Mouse (Mus musculus): ENCODE measurements around the gene Pfdn5. TPM values are rescaled to one million over a fixed set of nuclear protein-coding genes. Genes with fewer than 3 reads are reported as not detected.
A peak's percentile ranks its signal among the peaks of the same experiment; 100 is the strongest.

Pfdn5 gene
- total and polyA plus RNA-seq, 3 experiments, result 265 to 356 (median 296) TPM

- Histone ChIP-seq H3K4me2 (ENCODE audit: insufficient read depth, low read depth, poor library complexity, severe bottlenecking) (no peak overlapping the region; the same call in 1 of the 2 replicates), H3K27ac (ENCODE audit: insufficient read depth, low read depth) (no peak overlapping the region), H3K79me2 (replicated peaks; ENCODE audit: control insufficient read depth, extremely low read depth, insufficient read depth, poor library complexity, severe bottlenecking) (no peaks in the 10 kb centered on the region), H3K9ac (ENCODE audit: insufficient read depth, low read depth) (no peak overlapping the region), H3K27me3 (replicated peaks) (peaks cover 53% of the 10 kb centered on the region), H3K9me3 (replicated peaks; ENCODE audit: low read length) (peaks cover 13% of the 10 kb centered on the region), H3K36me3 (replicated peaks in 1 of 2; ENCODE audit: control insufficient read depth in 1 of 2, insufficient read depth in 1 of 2, low read length in 1 of 2) (no peaks in the 10 kb centered on the region), H3K4me1 (ENCODE audit: control insufficient read depth in 1 of 2, insufficient read depth in 2 of 2) (peaks cover 7% of the 10 kb centered on the region in 2 experiments; a peak in 1 of 4 replicates), H3K4me3 (replicated peaks in 1 of 3; ENCODE audit: low read depth in 2 of 3, low read length in 2 of 3, poor library complexity in 1 of 3) (no peak overlapping the region)
- TF ChIP-seq CTCF (conservative IDR thresholded peaks at IDR 0.05 in 1 of 2, IDR thresholded peaks at IDR 0.05 in 1 of 2; ENCODE audit: low read depth in 2 of 2, low read length in 2 of 2) (0 out of 4 replicates have a peak, but pooled peaks of 1 of the 2 experiments have one; percentile 18), BHLHE40 (IDR thresholded peaks at IDR 0.05; ENCODE audit: low read depth, low read length) (0 out of 2 replicates have a peak, but pooled peaks have one; percentile 16), NRF1 (IDR thresholded peaks at IDR 0.05; ENCODE audit: low read depth, low read length) (no peak)
- DNase-seq (ENCODE audit: extremely low read depth), result no peak
- in situ Hi-C loops (cut with MboI; ENCODE audit: low pct_ligation_motif_present, low pct_unique_long_range_greater_than_20kb, low sequenced_read_pairs) (no loop called here), dilution Hi-C loops (cut with MboI; ENCODE audit: extremely low pct_ligation_motif_present, extremely low pct_unique_long_range_greater_than_20kb, low sequenced_read_pairs) (no loop called here)
These were observed 32.2 kb downstream of the Pfdn5 start for GRCm38 (mm10) chr15:102358126-102358525.

DNA sequence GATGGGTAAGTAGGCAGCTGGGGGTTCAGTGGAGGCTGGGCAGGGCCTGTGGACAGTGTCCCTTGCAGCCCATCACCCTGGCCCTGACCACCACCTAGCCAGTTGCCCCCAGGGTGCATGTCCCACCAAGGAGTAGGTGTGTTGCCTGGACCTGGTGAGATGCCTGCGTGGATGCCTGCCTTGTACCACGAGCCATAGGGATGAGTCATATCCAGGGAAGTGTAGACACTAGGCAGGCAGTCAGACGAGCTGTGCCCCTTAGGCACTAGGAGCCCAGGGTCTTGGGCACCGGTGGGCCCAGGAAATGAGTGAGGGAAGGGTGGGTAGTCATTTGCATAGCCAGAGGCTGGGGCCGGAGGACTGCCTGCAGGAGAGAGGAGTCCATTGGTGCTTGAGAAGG is 32.9 kb downstream of the Pfdn5 start:
- Histone ChIP-seq H3K4me1 (ENCODE audit: control insufficient read depth in 1 of 2, insufficient read depth in 2 of 2) (peaks cover 7% of the 10 kb centered on the region in 2 experiments; a peak in 1 of 4 replicates), H3K36me3 (replicated peaks in 1 of 2; ENCODE audit: control insufficient read depth in 1 of 2, insufficient read depth in 1 of 2, low read length in 1 of 2) (no peaks in the 10 kb centered on the region), H3K79me2 (replicated peaks; ENCODE audit: control insufficient read depth, extremely low read depth, insufficient read depth, poor library complexity, severe bottlenecking) (no peaks in the 10 kb centered on the region), H3K4me2 (ENCODE audit: insufficient read depth, low read depth, poor library complexity, severe bottlenecking) (no peak overlapping the region), H3K27ac (ENCODE audit: insufficient read depth, low read depth) (no peak overlapping the region), H3K9me3 (replicated peaks; ENCODE audit: low read length) (peaks cover 13% of the 10 kb centered on the region), H3K4me3 (replicated peaks in 1 of 3; ENCODE audit: low read depth in 2 of 3, low read length in 2 of 3, poor library complexity in 1 of 3) (no peak overlapping the region), H3K9ac (ENCODE audit: insufficient read depth, low read depth) (no peak overlapping the region), H3K27me3 (replicated peaks) (peaks cover 58% of the 10 kb centered on the region)
- TF ChIP-seq NRF1 (IDR thresholded peaks at IDR 0.05; ENCODE audit: low read depth, low read length), result no peak
- TF ChIP-seq MAZ (IDR thresholded peaks at IDR 0.05; ENCODE audit: low read depth, low read length), result no peak
- no peak for TF ChIP-seq CTCF (conservative IDR thresholded peaks at IDR 0.05 in 1 of 2, IDR thresholded peaks at IDR 0.05 in 1 of 2; ENCODE audit: low read depth in 2 of 2, low read length in 2 of 2)
- TF ChIP-seq ZC3H11A (IDR thresholded peaks at IDR 0.05; ENCODE audit: low read depth, low read length), result no peak
- TF ChIP-seq CHD1 (IDR thresholded peaks at IDR 0.05; ENCODE audit: low read depth, low read length), result no peak
- TF ChIP-seq ELF1 (IDR thresholded peaks at IDR 0.05; ENCODE audit: low read depth, low read length), result no peak
- no peak for TF ChIP-seq MXI1 (IDR thresholded peaks at IDR 0.05; ENCODE audit: low read depth, low read length)
- no peak for TF ChIP-seq MAX (IDR thresholded peaks at IDR 0.05; ENCODE audit: low read length)
- TF ChIP-seq RCOR1 (conservative IDR thresholded peaks at IDR 0.05; ENCODE audit: low read depth, low read length), result no peak
- TF ChIP-seq GABPA (IDR thresholded peaks at IDR 0.05; ENCODE audit: insufficient replicate concordance, low read depth, low read length), result no peak
- no peak for TF ChIP-seq MEF2A (IDR thresholded peaks at IDR 0.05; ENCODE audit: borderline replicate concordance, low read depth, low read length)
- no peak for TF ChIP-seq TCF12 (IDR thresholded peaks at IDR 0.05; ENCODE audit: low read depth, low read length)
- TF ChIP-seq ZKSCAN1 (IDR thresholded peaks at IDR 0.05; ENCODE audit: borderline replicate concordance, low read depth, low read length), result no peak
- no peak for TF ChIP-seq IRF4 (IDR thresholded peaks at IDR 0.05; ENCODE audit: low read depth, low read length)
- TF ChIP-seq CHD2 (IDR thresholded peaks at IDR 0.05; ENCODE audit: low read length), result no peak
- no peak for TF ChIP-seq SIN3A (IDR thresholded peaks at IDR 0.05; ENCODE audit: low read length)
- no peak for TF ChIP-seq POLR2AphosphoS2 (IDR thresholded peaks at IDR 0.05; ENCODE audit: low read depth, low read length)
- TF ChIP-seq HCFC1 (IDR thresholded peaks at IDR 0.05; ENCODE audit: low read depth, low read length), result no peak
- TF ChIP-seq MAFK (IDR thresholded peaks at IDR 0.05; ENCODE audit: insufficient replicate concordance, low read length), result no peak
- DNase-seq (ENCODE audit: extremely low read depth), result no peak
- in situ Hi-C loops (cut with MboI; ENCODE audit: low pct_ligation_motif_present, low pct_unique_long_range_greater_than_20kb, low sequenced_read_pairs), result no loop called here
- dilution Hi-C loops (cut with MboI; ENCODE audit: extremely low pct_ligation_motif_present, extremely low pct_unique_long_range_greater_than_20kb, low sequenced_read_pairs), result no loop called here
